Mouse (Mus musculus) left cerebral cortex, adult 2 months (tissue): ENCODE measurements around the gene Man1c1. TPM values are rescaled to one million over a fixed set of nuclear protein-coding genes. Genes with fewer than 3 reads are reported as not detected.

Experiments used
- DNase-seq, 2 experiments: peaks; one replicate each; pipeline ENCODE4 v3.0.0; 2021 to 2022; ENCODE audit warnings: low spot score in 2 of 2, mixed read lengths in 1 of 2; ENCODE audit errors: extremely low spot score in 1 of 2
- H3K27ac ChIP-seq: fragments of 200-600 bp; 2 replicates; pipeline ENCODE4 v1.8.1; 2022
- H3K4me3 ChIP-seq: fragments of 200-600 bp; 2 replicates; pipeline ENCODE4 v1.8.1; 2022
- CTCF ChIP-seq: fragments of 200-600 bp; IDR thresholded peaks from 2 replicates; pipeline ENCODE4 v1.8.1; 2022; ENCODE audit warnings: antibody characterized with exemption, mild to moderate bottlenecking, moderate library complexity
- intact Hi-C: fragments of 180-260 bp; cut with DNase I; formaldehyde crosslinking; loops from one replicate; pipeline ENCODE4 v1.15.1; 2025
- total RNA-seq, 2 experiments: library from RNA; stranded (reverse); gene quantifications; 2 replicates each; pipeline ENCODE4 v1.2.3; 2021

The Man1c1 gene
- total RNA-seq, 2 experiments from 2014 or later = 43.1 to 43.6 TPM

- DNase-seq = no peak
- no peak for TF ChIP-seq CTCF
- intact Hi-C loops = no loop called here
- H3K4me3 ChIP-seq = no peak overlapping the region
- no peak overlapping the region for H3K27ac ChIP-seq
Measured at GRCm38 (mm10) chr4:134607679-134608078, 96.4 kb downstream of the Man1c1 start.

- Histone ChIP-seq H3K4me3 (no peak overlapping the region), H3K27ac (0 out of 2 replicates have a peak overlapping the region, but pooled peaks have one; percentile 0)
- no peak for DNase-seq
- TF ChIP-seq CTCF = no peak
- intact Hi-C loops = no loop called here
Measured at GRCm38 (mm10) chr4:134606054-134606453, 98.0 kb downstream of the Man1c1 start.

- no peak for DNase-seq
- TF ChIP-seq CTCF = no peak
- no peak overlapping the region for H3K4me3 ChIP-seq
- intact Hi-C loops = no loop called here
- H3K27ac ChIP-seq = no peak overlapping the region
Measured at GRCm38 (mm10) chr4:134604472-134604871, 99.6 kb downstream of the Man1c1 start.

GRCm38 (mm10) chr4:134603553-134603952 lies 100.5 kb downstream of the Man1c1 start:
- TF ChIP-seq CTCF = no peak
- Histone ChIP-seq H3K27ac (no peak overlapping the region), H3K4me3 (no peak overlapping the region)
- intact Hi-C loops = no loop called here
- no peak for DNase-seq

DNA sequence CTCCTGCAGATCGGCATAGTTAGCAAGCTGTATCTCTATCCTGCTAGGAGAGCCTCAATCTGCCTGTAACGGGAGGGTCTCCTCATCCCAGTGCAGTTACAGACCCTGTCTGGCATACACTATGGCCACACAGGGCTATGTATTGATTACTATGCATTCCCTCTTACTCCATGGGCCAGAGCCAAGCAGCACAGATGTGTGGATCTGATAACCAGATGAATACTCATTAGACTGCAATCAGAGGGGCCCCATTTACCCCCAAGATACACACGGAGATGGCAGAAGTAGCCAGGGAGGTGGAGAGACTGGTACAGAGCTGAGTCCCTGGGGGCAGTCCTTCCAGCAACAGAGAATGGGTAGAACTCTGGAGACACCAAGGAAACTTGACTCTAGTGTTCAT lies 101.5 kb downstream of the Man1c1 start:
- no peak for DNase-seq
- Histone ChIP-seq H3K4me3 (no peak overlapping the region), H3K27ac (no peak overlapping the region)
- intact Hi-C loops = no loop called here
- TF ChIP-seq CTCF = no peak

DNA sequence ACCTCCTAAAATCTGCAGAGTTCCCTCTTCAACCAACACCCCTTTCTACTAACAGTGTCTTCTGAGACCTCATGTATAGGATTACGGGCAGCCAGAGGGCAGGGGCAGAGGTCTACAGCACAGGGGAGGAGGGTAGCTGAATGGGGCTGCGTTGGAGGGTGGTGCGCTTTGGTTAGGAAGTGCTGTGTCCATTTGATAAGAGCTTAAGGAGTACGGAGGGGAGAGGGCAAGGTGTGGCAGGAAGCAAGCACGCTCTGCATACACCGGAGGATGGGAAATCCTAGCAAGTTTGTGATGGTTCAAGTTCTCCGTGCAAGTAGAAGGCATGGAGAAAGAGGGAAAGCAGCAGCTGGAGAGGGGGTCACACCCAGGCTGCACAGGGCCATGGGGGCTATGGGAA lies 102.1 kb downstream of the Man1c1 start:
- TF ChIP-seq CTCF = no peak
- H3K27ac ChIP-seq = peak overlapping the region; percentile 32; the same call in 1 of the 2 replicates
- no peak overlapping the region for H3K4me3 ChIP-seq
- intact Hi-C loops = loop anchor here (2.0 kb wide), 1 partner anchor 29 kb away; no protein-coding TSS in a partner anchor
- no peak for DNase-seq

- DNase-seq = no peak
- intact Hi-C loops = loop anchor here (2.0 kb wide), 1 partner anchor 29 kb away; no protein-coding TSS in a partner anchor
- Histone ChIP-seq H3K4me3 (no peak overlapping the region), H3K27ac (peak overlapping the region; percentile 76; the same call in 1 of the 2 replicates)
- TF ChIP-seq CTCF = no peak
Measured at GRCm38 (mm10) chr4:134601404-134601803, 102.7 kb downstream of the Man1c1 start.

DNA sequence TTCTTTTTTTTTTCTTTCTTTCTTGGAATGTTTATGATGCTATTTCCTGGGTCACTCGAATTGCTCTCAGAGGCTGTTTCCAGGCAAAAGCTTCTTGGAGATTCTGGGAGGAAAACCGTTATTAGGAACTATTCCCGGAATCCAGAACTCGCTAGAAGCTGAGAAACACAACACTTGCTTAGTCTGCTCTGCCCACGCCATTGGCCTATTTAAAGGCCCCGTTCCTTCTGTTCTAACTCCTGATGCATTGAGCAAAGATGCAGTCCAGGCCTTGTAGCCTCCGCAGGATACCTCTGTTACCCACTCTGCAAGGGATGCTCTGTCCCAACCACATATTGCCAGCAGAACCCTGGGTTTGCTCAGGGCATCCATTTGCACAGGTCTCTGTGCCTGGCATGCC lies 103.3 kb downstream of the Man1c1 start:
- Histone ChIP-seq H3K27ac (peak overlapping the region; percentile 76), H3K4me3 (no peak overlapping the region)
- DNase-seq = no peak
- intact Hi-C loops = loop anchor here (2.0 kb wide), 1 partner anchor 30 kb away; no protein-coding TSS in a partner anchor
- no peak for TF ChIP-seq CTCF

DNA sequence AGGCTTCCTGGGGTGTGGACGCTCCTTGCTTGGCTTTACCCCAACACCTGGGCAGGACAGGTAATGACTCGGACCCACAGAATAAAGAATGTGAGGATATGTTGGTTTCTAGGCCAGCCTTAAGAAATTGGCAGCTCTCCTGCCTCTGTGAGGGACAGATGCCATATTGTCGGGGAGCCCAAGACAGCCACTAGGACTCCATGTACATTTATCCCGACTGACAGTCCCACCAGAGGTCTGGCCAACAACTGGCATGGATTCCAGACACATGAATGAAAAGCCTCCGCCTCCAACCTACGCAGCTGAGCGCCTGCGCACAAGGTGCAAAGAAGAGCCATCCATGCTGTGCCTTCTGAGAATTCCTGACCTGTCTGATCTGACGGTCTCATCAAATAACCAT lies 104.0 kb downstream of the Man1c1 start:
- H3K27ac ChIP-seq = peak overlapping the region; percentile 44; the same call in 1 of the 2 replicates
- intact Hi-C loops = loop anchor here (2.0 kb wide), 1 partner anchor 31 kb away; no protein-coding TSS in a partner anchor
- no peak overlapping the region for H3K4me3 ChIP-seq
- DNase-seq = no peak
- TF ChIP-seq CTCF = no peak

GRCm38 (mm10) chr4:134596816-134597692 lies 107.0 kb downstream of the Man1c1 start:
- Histone ChIP-seq H3K27ac (peak overlapping the region; percentile 53), H3K4me3 (no peak overlapping the region)
- TF ChIP-seq CTCF = no peak
- no peak for DNase-seq
- intact Hi-C loops = no loop called here

DNA sequence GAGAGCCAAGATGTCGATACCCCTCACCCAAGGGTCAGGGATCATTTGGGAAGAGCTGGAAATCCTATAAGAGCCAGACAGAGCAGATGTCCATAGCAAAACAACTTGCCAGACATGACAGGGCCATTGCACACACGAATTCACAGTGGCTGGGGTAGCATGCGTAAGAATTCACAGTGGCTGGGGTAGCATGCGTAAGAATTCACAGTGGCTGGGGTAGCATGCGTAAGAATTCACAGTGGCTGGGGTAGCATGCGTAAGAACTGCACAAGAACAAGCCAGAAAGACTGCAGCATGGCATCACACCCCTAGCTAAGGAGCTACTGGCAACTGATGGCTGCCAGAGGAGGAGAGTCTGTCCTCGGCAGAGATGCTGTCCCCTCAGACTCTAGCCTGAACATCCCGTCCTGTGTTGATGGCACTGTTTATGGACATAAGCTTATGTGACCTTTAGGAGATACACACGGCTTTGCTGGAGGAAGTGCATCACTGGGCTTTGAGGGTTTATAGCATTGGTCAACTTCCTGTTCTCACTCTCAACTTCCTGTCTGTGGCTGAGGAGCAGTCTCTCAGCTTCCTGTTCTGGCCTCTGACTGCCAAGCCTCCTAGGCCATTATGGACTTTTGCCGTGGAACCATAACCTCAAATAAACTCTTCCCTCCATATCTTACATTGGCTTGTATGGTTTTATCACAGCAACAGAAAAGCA lies 109.2 kb downstream of the Man1c1 start:
- H3K27ac ChIP-seq = no peak overlapping the region
- intact Hi-C loops = no loop called here
- no peak for DNase-seq
- no peak overlapping the region for H3K4me3 ChIP-seq
- TF ChIP-seq CTCF = no peak

DNA sequence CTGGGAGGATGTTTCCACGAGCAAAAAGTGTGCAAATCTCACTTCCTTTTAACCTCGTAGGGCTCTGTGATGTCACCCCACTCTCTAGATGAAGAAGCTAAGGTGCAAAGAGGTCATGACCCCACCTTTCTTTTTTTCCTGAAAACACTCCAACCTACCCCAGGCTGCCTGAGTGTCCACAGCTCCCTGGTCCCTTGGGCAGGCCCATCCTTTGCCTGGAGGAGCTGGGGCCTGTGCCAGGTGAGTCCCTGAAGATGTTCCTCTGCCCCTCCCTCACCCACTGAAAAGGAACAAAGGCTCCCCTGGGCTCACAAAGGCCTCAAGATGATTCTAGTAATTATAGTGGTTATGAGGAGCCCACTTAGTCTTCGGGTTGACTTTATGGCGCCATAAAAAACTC lies 111.6 kb downstream of the Man1c1 start:
- Histone ChIP-seq H3K4me3 (no peak overlapping the region), H3K27ac (no peak overlapping the region)
- DNase-seq = no peak
- intact Hi-C loops = no loop called here
- no peak for TF ChIP-seq CTCF
